Mouse (Mus musculus) hindbrain, embryonic 16.5 days (tissue): ENCODE data around the gene Hist2h3b. TPM values are rescaled to one million over a fixed set of nuclear protein-coding genes. Genes with fewer than 3 reads are reported as not detected.

Experiments
- ATAC-seq: fragments of 200-750 bp; cut with Nextera tagmentation; 2 replicates; pipeline ENCODE4 v1.8.0; 2017; ENCODE audit warnings: moderate TSS enrichment, moderate library complexity
- H3K27ac ChIP-seq: fragments of 300-500 bp; sonication (generic); 2 replicates; pipeline ENCODE4 v1.5.1; 2014; ENCODE audit warnings: low read depth, mild to moderate bottlenecking, control low read depth, low read length, moderate library complexity
- H3K27me3 ChIP-seq: fragments of 300-500 bp; sonication (generic); replicated peaks from 2 replicates; pipeline ENCODE4 v1.6.1; 2014; ENCODE audit warnings: low read length; ENCODE audit not compliant: control insufficient read depth, insufficient read depth
- H3K36me3 ChIP-seq: fragments of 300-500 bp; sonication (generic); 2 replicates; pipeline ENCODE4 v1.6.1; 2014; ENCODE audit warnings: mild to moderate bottlenecking, low read length, moderate library complexity, mixed read lengths; ENCODE audit not compliant: control insufficient read depth, insufficient read depth
- H3K4me1 ChIP-seq: fragments of 300-500 bp; sonication (generic); 2 replicates; pipeline ENCODE4 v1.6.1; 2014; ENCODE audit warnings: low read depth, low read length; ENCODE audit not compliant: control insufficient read depth, insufficient read depth
- H3K4me2 ChIP-seq: fragments of 300-500 bp; sonication (generic); 2 replicates; pipeline ENCODE4 v1.6.1; 2014; ENCODE audit warnings: mild to moderate bottlenecking, low read length, control low read depth, moderate library complexity
- H3K4me3 ChIP-seq: fragments of 300-500 bp; sonication (generic); 2 replicates; pipeline ENCODE4 v1.5.1; 2014; ENCODE audit warnings: mild to moderate bottlenecking, low read length, control low read depth, moderate library complexity
- H3K9ac ChIP-seq: fragments of 300-500 bp; sonication (generic); 2 replicates; pipeline ENCODE4 v1.6.1; 2014; ENCODE audit warnings: low read depth, mild to moderate bottlenecking, control low read depth, low read length, moderate library complexity
- H3K9me3 ChIP-seq: fragments of 300-500 bp; sonication (generic); 2 replicates; pipeline ENCODE4 v1.6.1; 2014; ENCODE audit warnings: mild to moderate bottlenecking, low read length, moderate library complexity; ENCODE audit not compliant: control insufficient read depth
- WGBS: fragments of 180-500 bp; shearing (Covaris S2); extraction: QIAGEN DNeasy Blood & Tissue Kit; methylation state at CpG from one replicate; pipeline ENCODE4 v1.1.7; 2014; 5-methylcytosine and 5-hydroxymethylcytosine counted together
- microRNA-seq: library from miRNA; unstranded; fragments of <30 nt; microRNA quantifications from one replicate; pipeline ENCODE4, GENCODE M21; 2017
- polyA plus RNA-seq: library from polyadenylated mRNA; unstranded; fragments of >200 nt; fragmentation: Nextera tagmentation; extraction: Ambion mirVana; gene quantifications from 2 replicates; pipeline ENCODE4 v1.2.1, GENCODE M21; 2015

The Hist2h3b gene
- polyA plus RNA-seq, 1 experiment from 2014 or later, result 8.4 TPM

DNA sequence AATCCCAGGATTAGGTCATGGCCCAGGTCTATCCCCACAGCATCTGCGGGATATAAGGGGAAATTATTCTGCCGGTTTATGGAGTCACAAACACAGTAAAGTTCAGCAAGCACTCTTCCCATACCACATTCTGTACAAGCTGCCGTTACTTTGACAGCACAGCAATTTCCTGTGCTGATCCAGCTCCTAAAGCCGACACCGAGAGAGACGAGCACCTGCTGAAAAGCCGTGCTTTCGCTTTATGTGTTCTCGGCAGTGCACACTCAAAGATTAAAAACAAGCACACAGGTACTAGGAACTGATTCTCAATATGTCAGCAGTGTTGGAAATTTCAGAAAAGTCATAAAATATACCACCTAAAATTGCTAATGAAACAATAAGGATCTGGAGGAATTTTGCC, 38.1 kb downstream of the Hist2h3b start:
- H3K4me3 ChIP-seq, result no peak overlapping the region
- H3K36me3 ChIP-seq, result no peaks in the 10 kb centered on the region
- H3K27me3 ChIP-seq, result no peaks in the 10 kb centered on the region
- ATAC-seq, result no peak
- no peaks in the 10 kb centered on the region for H3K9me3 ChIP-seq
- no peak overlapping the region for H3K4me2 ChIP-seq
- H3K27ac ChIP-seq, result no peak overlapping the region
- WGBS, result 90% methylated on average over 9 of the region's 9 CpGs
- no peak overlapping the region for H3K9ac ChIP-seq
- no peaks in the 10 kb centered on the region for H3K4me1 ChIP-seq

DNA sequence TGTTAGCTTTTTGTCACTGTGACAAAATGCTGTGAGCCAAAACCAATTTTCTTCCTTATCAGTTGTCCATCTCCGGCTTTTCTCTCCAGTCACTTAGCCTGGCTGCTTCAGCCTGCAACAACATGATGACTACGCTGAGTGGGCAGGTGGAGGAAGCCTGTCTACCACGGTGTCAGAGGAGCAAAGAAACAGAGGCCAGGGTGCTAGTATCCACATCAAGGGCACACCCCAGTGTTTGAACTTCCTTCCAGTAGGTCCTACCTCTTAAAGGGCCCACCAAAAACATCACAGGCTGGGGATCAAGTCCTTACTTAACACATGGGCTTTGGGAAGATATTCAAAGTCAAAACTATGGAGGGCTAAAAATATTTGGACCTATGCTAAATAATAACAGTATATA, 41.0 kb downstream of the Hist2h3b start:
- ATAC-seq, result no peak
- no peaks in the 10 kb centered on the region for H3K36me3 ChIP-seq
- H3K4me3 ChIP-seq, result no peak overlapping the region
- no peak overlapping the region for H3K9ac ChIP-seq
- no peaks in the 10 kb centered on the region for H3K9me3 ChIP-seq
- no peak overlapping the region for H3K4me2 ChIP-seq
- H3K27ac ChIP-seq, result no peak overlapping the region
- 63% methylated on average over 3 of the region's 3 CpGs for WGBS
- no peaks in the 10 kb centered on the region for H3K4me1 ChIP-seq
- H3K27me3 ChIP-seq, result no peaks in the 10 kb centered on the region

DNA sequence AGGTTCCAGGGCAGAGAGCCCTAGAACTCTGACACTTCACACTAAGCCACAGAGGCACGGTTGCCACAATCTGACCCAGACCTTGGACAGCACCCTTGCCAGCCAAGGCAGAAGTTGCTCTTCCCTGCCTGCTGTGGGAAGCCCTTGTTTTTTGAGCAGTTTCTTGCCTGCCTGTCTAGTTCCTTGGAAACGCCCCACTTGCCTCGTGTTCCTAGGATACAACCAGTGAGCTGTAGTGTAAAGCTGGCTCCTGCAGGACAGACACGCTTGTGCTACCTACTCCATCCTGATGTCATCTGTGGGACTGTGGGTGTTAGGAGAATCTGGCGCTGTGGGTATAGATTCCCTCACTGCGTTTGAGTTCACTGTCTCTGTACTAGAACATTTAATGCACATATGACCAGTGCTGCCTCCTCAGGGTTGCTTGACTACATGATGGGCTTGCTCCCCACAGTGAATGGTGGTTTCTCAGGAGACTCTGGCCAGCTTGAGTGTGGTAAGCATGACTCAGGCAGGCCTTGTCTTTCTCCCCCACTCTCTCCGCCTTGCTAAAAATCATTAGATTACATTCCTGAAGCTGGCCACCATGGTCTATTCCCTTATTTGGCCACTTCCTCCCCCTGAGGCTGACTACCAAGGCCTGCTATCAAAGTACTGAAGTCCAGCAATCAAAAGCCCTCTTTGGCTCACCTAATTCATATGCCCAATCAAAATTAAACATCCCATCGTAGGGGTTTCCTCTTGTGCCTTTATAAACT, 44.1 kb downstream of the Hist2h3b start:
- H3K36me3 ChIP-seq, result no peaks in the 10 kb centered on the region
- H3K9me3 ChIP-seq, result no peaks in the 10 kb centered on the region
- H3K27ac ChIP-seq, result no peak overlapping the region
- no peaks in the 10 kb centered on the region for H3K4me1 ChIP-seq
- ATAC-seq, result no peak
- no peak overlapping the region for H3K4me2 ChIP-seq
- H3K9ac ChIP-seq, result no peak overlapping the region
- 53% methylated on average over 8 of the region's 8 CpGs for WGBS
- H3K27me3 ChIP-seq, result no peaks in the 10 kb centered on the region
- no peak overlapping the region for H3K4me3 ChIP-seq

Small RNA genes within 50 kb of the gene (microRNA-seq; reads per million reads assigned to microRNA genes)
- gene Gm44492, result not detected
- not detected for gene Gm47311
- gene Gm47313, result not detected

Other genes with a start within 250 kb of the Hist2h3b start
- gene Vps45, start 210.2 kb upstream of the Hist2h3b start, polyA plus RNA-seq, result 58.7 and 60.8 TPM in 2 replicates
- 6.5 and 8.7 TPM in 2 replicates for gene Otud7b, start 164.1 kb upstream of the Hist2h3b start, polyA plus RNA-seq
- gene Mtmr11, start 106.7 kb upstream of the Hist2h3b start, polyA plus RNA-seq, result 12.7 and 13.9 TPM in 2 replicates
- gene Sf3b4, start 96.3 kb upstream of the Hist2h3b start, polyA plus RNA-seq, result 131 and 152 TPM in 2 replicates
- gene Sv2a, start 87.5 kb upstream of the Hist2h3b start, polyA plus RNA-seq, result 135 TPM in 2 replicates
- gene Bola1, start 48.9 kb upstream of the Hist2h3b start, polyA plus RNA-seq, result 52.7 and 57.2 TPM in 2 replicates
- not detected in 2 replicates for gene Hist2h2ab, start 48.8 kb upstream of the Hist2h3b start, polyA plus RNA-seq
- 1.3 TPM in 1 of 2 replicates, not detected in the other for gene Hist2h2ac, start 47.8 kb upstream of the Hist2h3b start, polyA plus RNA-seq
- 4.9 and 5.5 TPM in 2 replicates for gene Hist2h2be, start 47.5 kb upstream of the Hist2h3b start, polyA plus RNA-seq
- gene Hist2h3c2, start 29.5 kb upstream of the Hist2h3b start, polyA plus RNA-seq, result 0.70 and 1.1 TPM in 2 replicates
- 31.6 and 34.2 TPM in 2 replicates for gene Hist2h2aa2, start 28.4 kb upstream of the Hist2h3b start, polyA plus RNA-seq
- 6.1 and 9.9 TPM in 2 replicates for gene Hist2h2aa1, start 23.2 kb upstream of the Hist2h3b start, polyA plus RNA-seq
- 0.21 and 0.47 TPM in 2 replicates for gene Hist2h3c1, start 22.0 kb upstream of the Hist2h3b start, polyA plus RNA-seq
- gene Hist2h4, start 5.3 kb upstream of the Hist2h3b start, polyA plus RNA-seq, result 2.8 and 3.1 TPM in 2 replicates
- gene Hist2h2bb, start 1.1 kb downstream of the Hist2h3b start, polyA plus RNA-seq, result 1.5 and 2.1 TPM in 2 replicates
- 1.7 and 2.3 TPM in 2 replicates for gene Fcgr1, start 25.3 kb downstream of the Hist2h3b start, polyA plus RNA-seq
- gene BC107364, start 183.7 kb downstream of the Hist2h3b start, polyA plus RNA-seq, result not detected in 2 replicates